Mouse (Mus musculus) thymus, adult 18-20 months (tissue): Measurements from ENCODE around the gene Nup107.
"Not testable (repeated sequence)": the region's sequence is repeated elsewhere in the genome, so short reads cannot be mapped to it uniquely, and the experiment has no call there.

Experiments
- DNase-seq, 2 experiments: peaks; one replicate each; pipeline ENCODE4 v3.0.0; 2022; ENCODE audit warnings: mixed read lengths in 2 of 2

The Nup107 gene

GRCm38 (mm10) chr10:117712871-117713270 is 79.6 kb downstream of the Nup107 start:
- DNase-seq: no peak

- DNase-seq: no peak
Measured at GRCm38 (mm10) chr10:117712191-117712754, 80.2 kb downstream of the Nup107 start.

- no peak for DNase-seq
Measured at GRCm38 (mm10) chr10:117711408-117711807, 81.1 kb downstream of the Nup107 start.

GRCm38 (mm10) chr10:117710604-117711141 is 81.8 kb downstream of the Nup107 start, which contains the start of gene Mdm2:
Mdm2 (minus strand) TSS chr10:117710758.
- peak; percentile 89 to 90 for DNase-seq

GRCm38 (mm10) chr10:117709930-117710603 is 82.4 kb downstream of the Nup107 start:
- peak; percentile 67 to 75 for DNase-seq

- no peak for DNase-seq
Measured at GRCm38 (mm10) chr10:117709326-117709830, 83.1 kb downstream of the Nup107 start.

- DNase-seq: no peak
Measured at GRCm38 (mm10) chr10:117708856-117709255, 83.6 kb downstream of the Nup107 start.

GRCm38 (mm10) chr10:117708376-117708775 is 84.1 kb downstream of the Nup107 start:
- no peak for DNase-seq

- no peak for DNase-seq
Measured at GRCm38 (mm10) chr10:117707114-117707838, 85.2 kb downstream of the Nup107 start.

GRCm38 (mm10) chr10:117706440-117706839 is 86.1 kb downstream of the Nup107 start:
- no peak for DNase-seq

- no peak for DNase-seq
Measured at GRCm38 (mm10) chr10:117705806-117706205, 86.7 kb downstream of the Nup107 start.

GRCm38 (mm10) chr10:117704964-117705335 is 87.6 kb downstream of the Nup107 start:
- DNase-seq: no peak

- not testable (repeated sequence) for DNase-seq
Measured at GRCm38 (mm10) chr10:117704314-117704963, 88.1 kb downstream of the Nup107 start.

GRCm38 (mm10) chr10:117703506-117703905 is 89.0 kb downstream of the Nup107 start:
- DNase-seq: no peak

- no peak for DNase-seq
Measured at GRCm38 (mm10) chr10:117702024-117702833, 90.3 kb downstream of the Nup107 start.

GRCm38 (mm10) chr10:117701034-117701829 is 91.3 kb downstream of the Nup107 start:
- no peak for DNase-seq
